Mouse (Mus musculus): Measurements from ENCODE around the gene Trip12. TPM values are rescaled to one million over a fixed set of nuclear protein-coding genes. Genes with fewer than 3 reads are reported as not detected.

Gene Trip12
- polyA plus RNA-seq, 1 experiment from 2014 or later = 59.3 TPM

- Histone ChIP-seq H3K27me3 (ENCODE audit: control insufficient read depth, insufficient read depth, low read depth, low read length) (no peaks in the 10 kb centered on the region; the same call in 1 of the 2 replicates), H3K36me3 (ENCODE audit: control insufficient read depth, insufficient read depth, low read length) (no peaks in the 10 kb centered on the region), H3K27ac (ENCODE audit: low read length) (no peak overlapping the region), H3K4me1 (replicated peaks; ENCODE audit: control insufficient read depth, insufficient read depth, low read length) (0 out of 2 replicates have a peak, but pooled peaks cover 2% of the 10 kb centered on the region), H3K9ac (ENCODE audit: low read length) (no peak overlapping the region), H3K4me3 (ENCODE audit: low read length) (no peak overlapping the region), H3K9me3 (ENCODE audit: control insufficient read depth, low read length) (no peaks in the 10 kb centered on the region), H3K4me2 (ENCODE audit: low read depth, low read length) (peak overlapping the region; percentile 35; the same call in 1 of the 2 replicates)
- WGBS = 11% methylated on average over 31 of the region's 31 CpGs
- ATAC-seq (ENCODE audit: low read depth) = no peak
Measured at GRCm38 (mm10) chr1:84709810-84710785, 130.2 kb downstream of the Trip12 start.

- Histone ChIP-seq H3K9ac (ENCODE audit: low read length) (no peak overlapping the region), H3K4me1 (replicated peaks; ENCODE audit: control insufficient read depth, insufficient read depth, low read length) (0 out of 2 replicates have a peak, but pooled peaks cover 2% of the 10 kb centered on the region), H3K36me3 (ENCODE audit: control insufficient read depth, insufficient read depth, low read length) (no peaks in the 10 kb centered on the region), H3K4me3 (ENCODE audit: low read length) (no peak overlapping the region), H3K27ac (ENCODE audit: low read length) (no peak overlapping the region), H3K4me2 (ENCODE audit: low read depth, low read length) (no peak overlapping the region), H3K9me3 (ENCODE audit: control insufficient read depth, low read length) (no peaks in the 10 kb centered on the region), H3K27me3 (ENCODE audit: control insufficient read depth, insufficient read depth, low read depth, low read length) (no peaks in the 10 kb centered on the region; the same call in 1 of the 2 replicates)
- no peak for ATAC-seq (ENCODE audit: low read depth)
- 23% methylated on average over 5 of the region's 5 CpGs for WGBS
Measured at GRCm38 (mm10) chr1:84709406-84709805, 130.9 kb downstream of the Trip12 start.

- Histone ChIP-seq H3K4me1 (replicated peaks; ENCODE audit: control insufficient read depth, insufficient read depth, low read length) (peaks cover 8% of the 10 kb centered on the region), H3K4me3 (ENCODE audit: low read length) (no peak overlapping the region), H3K27ac (ENCODE audit: low read length) (no peak overlapping the region), H3K36me3 (ENCODE audit: control insufficient read depth, insufficient read depth, low read length) (no peaks in the 10 kb centered on the region), H3K27me3 (ENCODE audit: control insufficient read depth, insufficient read depth, low read depth, low read length) (peaks cover 8% of the 10 kb centered on the region), H3K9me3 (ENCODE audit: control insufficient read depth, low read length) (no peaks in the 10 kb centered on the region), H3K9ac (ENCODE audit: low read length) (no peak overlapping the region), H3K4me2 (ENCODE audit: low read depth, low read length) (no peak overlapping the region)
- no peak for ATAC-seq (ENCODE audit: low read depth)
- WGBS = 94% methylated on average over 6 of the region's 6 CpGs
Measured at GRCm38 (mm10) chr1:84700254-84700653, 140.1 kb downstream of the Trip12 start.

GRCm38 (mm10) chr1:84697136-84697535, 143.2 kb downstream of the Trip12 start:
- no peak overlapping the region for H3K4me3 ChIP-seq (ENCODE audit: low read length)
- WGBS = 0% methylated on average over 2 of the region's 2 CpGs
- H3K9ac ChIP-seq (ENCODE audit: low read length) = no peak overlapping the region
- no peak overlapping the region for H3K4me2 ChIP-seq (ENCODE audit: low read depth, low read length)
- H3K4me1 ChIP-seq (replicated peaks; ENCODE audit: control insufficient read depth, insufficient read depth, low read length) = peaks cover 9% of the 10 kb centered on the region
- H3K27ac ChIP-seq (ENCODE audit: low read length) = no peak overlapping the region
- no peaks in the 10 kb centered on the region for H3K36me3 ChIP-seq (ENCODE audit: control insufficient read depth, insufficient read depth, low read length)
- H3K27me3 ChIP-seq (ENCODE audit: control insufficient read depth, insufficient read depth, low read depth, low read length) = peaks cover 19% of the 10 kb centered on the region
- no peak for ATAC-seq (ENCODE audit: low read depth)
- no peaks in the 10 kb centered on the region for H3K9me3 ChIP-seq (ENCODE audit: control insufficient read depth, low read length)

GRCm38 (mm10) chr1:84695517-84696411, 144.6 kb downstream of the Trip12 start, which contains the start of gene Dner:
Gene Dner (minus strand): TSS chr1:84696221.
- Histone ChIP-seq H3K36me3 (ENCODE audit: control insufficient read depth, insufficient read depth, low read length) (no peaks in the 10 kb centered on the region), H3K4me1 (replicated peaks; ENCODE audit: control insufficient read depth, insufficient read depth, low read length) (peaks cover 9% of the 10 kb centered on the region), H3K27ac (ENCODE audit: low read length) (no peak within 1 kb of the TSS), H3K27me3 (ENCODE audit: control insufficient read depth, insufficient read depth, low read depth, low read length) (peaks cover 19% of the 10 kb centered on the region), H3K4me2 (ENCODE audit: low read depth, low read length) (peak within 1 kb of the TSS; percentile 80), H3K4me3 (ENCODE audit: low read length) (peak within 1 kb of the TSS; percentile 47), H3K9me3 (ENCODE audit: control insufficient read depth, low read length) (no peaks in the 10 kb centered on the region), H3K9ac (ENCODE audit: low read length) (no peak within 1 kb of the TSS)
- WGBS = under 1% methylated on average over 75 of the region's 75 CpGs
- ATAC-seq (ENCODE audit: low read depth) = peak; percentile 91

- Histone ChIP-seq H3K9me3 (ENCODE audit: control insufficient read depth, low read length) (no peaks in the 10 kb centered on the region), H3K4me1 (replicated peaks; ENCODE audit: control insufficient read depth, insufficient read depth, low read length) (peaks cover 9% of the 10 kb centered on the region), H3K36me3 (ENCODE audit: control insufficient read depth, insufficient read depth, low read length) (no peaks in the 10 kb centered on the region), H3K4me2 (ENCODE audit: low read depth, low read length) (peak overlapping the region; percentile 80), H3K4me3 (ENCODE audit: low read length) (peak overlapping the region; percentile 47), H3K27ac (ENCODE audit: low read length) (no peak overlapping the region), H3K9ac (ENCODE audit: low read length) (no peak overlapping the region), H3K27me3 (ENCODE audit: control insufficient read depth, insufficient read depth, low read depth, low read length) (peaks cover 19% of the 10 kb centered on the region)
- 9% methylated on average over 26 of the region's 26 CpGs for WGBS
- ATAC-seq (ENCODE audit: low read depth) = peak; percentile 9; the same call in 1 of the 2 replicates
Measured at GRCm38 (mm10) chr1:84694688-84695474, 145.4 kb downstream of the Trip12 start.

GRCm38 (mm10) chr1:84677910-84678309, 162.4 kb downstream of the Trip12 start:
- ATAC-seq (ENCODE audit: low read depth) = no peak
- H3K4me1 ChIP-seq (replicated peaks; ENCODE audit: control insufficient read depth, insufficient read depth, low read length) = no peaks in the 10 kb centered on the region
- H3K9ac ChIP-seq (ENCODE audit: low read length) = no peak overlapping the region
- 60% methylated on average over 4 of the region's 4 CpGs for WGBS
- no peaks in the 10 kb centered on the region for H3K36me3 ChIP-seq (ENCODE audit: control insufficient read depth, insufficient read depth, low read length)
- H3K27me3 ChIP-seq (ENCODE audit: control insufficient read depth, insufficient read depth, low read depth, low read length) = no peaks in the 10 kb centered on the region
- H3K27ac ChIP-seq (ENCODE audit: low read length) = no peak overlapping the region
- H3K4me3 ChIP-seq (ENCODE audit: low read length) = no peak overlapping the region
- H3K4me2 ChIP-seq (ENCODE audit: low read depth, low read length) = no peak overlapping the region
- no peaks in the 10 kb centered on the region for H3K9me3 ChIP-seq (ENCODE audit: control insufficient read depth, low read length)

Measured in lung, embryonic 16.5 days (tissue).